Mouse (Mus musculus) retina, postnatal 7 days (tissue): ENCODE data around the gene Methig1.
"Not testable (repeated sequence)": the region's sequence is repeated elsewhere in the genome, so short reads cannot be mapped to it uniquely, and the experiment has no call there.

Experiments
- DNase-seq: peaks from one replicate; pipeline ENCODE4 v3.0.0-alpha.2; 2012; ENCODE audit warnings: low read depth, low spot score

Methig1 gene

DNA sequence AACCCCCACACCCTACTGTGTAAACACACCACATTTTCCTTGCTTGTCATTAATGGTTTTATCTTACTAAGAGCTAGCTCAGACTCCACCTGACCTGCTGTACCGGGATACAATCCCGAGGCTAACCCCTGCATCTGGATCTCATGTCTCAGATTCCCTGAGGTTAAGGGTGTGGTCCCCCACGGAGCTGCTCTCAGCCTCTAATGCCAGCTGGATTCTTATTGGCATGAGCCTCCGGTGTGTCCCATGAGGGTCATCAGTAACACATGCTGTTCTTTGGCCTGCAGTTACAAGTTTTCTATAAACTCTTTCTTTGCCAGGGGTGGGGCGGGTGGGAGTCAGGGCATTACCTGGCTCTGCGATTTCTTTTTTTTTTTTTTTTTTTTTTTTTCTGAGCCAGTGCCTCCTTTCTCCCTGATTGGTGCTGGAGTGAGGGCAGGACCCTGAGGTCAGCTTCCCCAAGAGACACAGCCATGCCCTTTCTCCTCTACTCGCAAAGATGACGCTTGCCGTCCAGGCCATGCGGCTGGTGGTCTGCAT is at the start of gene Methig1, which contains the start of gene Mettl7a2:
Gene Methig1 (plus strand): TSS at position 439 of the 540 bp plus-strand sequence.
Gene Mettl7a2 (plus strand): TSS at position 490 of the 540 bp plus-strand sequence.
- no peak for DNase-seq

DNA sequence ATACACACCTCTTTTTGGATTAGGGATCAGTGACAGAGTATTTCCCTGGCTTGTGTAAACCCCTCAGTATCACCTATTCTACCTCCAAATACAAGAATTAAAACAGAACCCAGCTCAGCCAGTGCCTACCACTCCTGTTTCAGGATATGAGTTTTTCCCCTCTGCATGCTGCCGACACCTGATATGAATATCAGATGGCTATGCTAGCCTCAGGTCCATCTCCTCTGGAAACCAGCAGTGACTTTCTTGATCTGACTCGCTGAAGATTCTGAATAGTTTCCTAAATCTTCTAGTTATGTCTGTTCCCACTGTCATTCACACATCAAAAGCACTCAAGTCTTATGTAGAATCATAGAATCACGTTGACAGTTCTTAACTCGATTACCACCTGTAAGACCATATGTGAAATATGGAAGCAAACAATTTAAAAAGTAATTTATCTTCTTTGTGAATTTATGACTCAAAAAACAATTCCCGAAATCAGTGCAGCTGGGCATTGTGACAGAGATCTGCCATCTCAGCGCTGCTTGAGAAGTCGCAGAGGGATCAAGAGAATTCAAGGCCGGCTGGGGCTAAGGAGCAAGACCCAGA is 49.4 kb upstream of the Methig1 start:
- DNase-seq, result no peak

DNA sequence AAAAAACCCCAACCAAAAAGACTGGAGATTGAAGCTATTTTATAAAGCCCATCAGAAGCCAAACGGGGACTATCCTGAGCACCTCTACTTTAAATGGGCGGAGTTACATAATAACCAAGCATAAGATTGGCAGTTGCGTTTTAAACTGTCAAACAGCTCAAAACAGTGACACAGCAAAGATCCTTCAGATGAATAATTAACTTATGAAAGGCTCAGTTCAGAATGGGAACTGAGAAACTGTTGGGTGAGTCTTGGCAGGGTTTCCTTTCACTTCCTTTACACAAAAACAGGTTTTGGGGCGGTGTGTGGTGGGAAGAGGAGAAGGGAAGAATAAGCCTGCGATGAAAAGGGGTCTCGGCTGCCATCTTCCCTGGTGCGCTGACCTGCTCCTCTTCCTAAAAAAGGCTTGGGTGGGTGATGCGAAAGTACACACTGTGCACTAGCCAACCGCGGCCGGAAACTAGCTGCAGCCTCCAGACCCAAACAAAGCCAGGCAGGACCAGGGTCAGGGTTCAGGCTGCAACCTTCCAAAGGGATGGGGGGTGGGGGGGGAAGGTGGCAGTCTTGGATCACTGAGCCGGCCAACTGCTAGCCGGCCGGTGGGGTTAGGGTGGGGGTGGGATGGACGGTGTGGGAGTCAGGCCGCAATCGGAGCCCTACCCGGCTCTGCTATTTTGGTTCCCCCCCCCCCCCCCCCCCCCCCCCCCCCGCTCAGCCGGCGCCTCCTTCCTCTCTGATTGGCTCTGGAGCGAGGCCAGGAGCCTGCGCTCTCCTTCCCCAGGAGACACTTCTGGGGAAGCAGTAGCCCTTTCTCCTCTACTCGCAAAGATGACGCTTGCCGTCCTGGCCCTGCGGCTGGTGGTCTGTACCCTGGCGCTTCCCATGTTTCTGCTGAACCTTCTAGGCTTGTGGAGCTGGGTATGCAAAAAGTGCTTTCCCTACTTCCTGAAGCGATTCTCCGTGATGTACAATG is 48.6 kb upstream of the Methig1 start, which contains the start of gene Mettl7a1:
Gene Mettl7a1 (plus strand): TSS at position 122 of the 973 bp plus-strand sequence.
- peak; percentile 56 for DNase-seq

DNA sequence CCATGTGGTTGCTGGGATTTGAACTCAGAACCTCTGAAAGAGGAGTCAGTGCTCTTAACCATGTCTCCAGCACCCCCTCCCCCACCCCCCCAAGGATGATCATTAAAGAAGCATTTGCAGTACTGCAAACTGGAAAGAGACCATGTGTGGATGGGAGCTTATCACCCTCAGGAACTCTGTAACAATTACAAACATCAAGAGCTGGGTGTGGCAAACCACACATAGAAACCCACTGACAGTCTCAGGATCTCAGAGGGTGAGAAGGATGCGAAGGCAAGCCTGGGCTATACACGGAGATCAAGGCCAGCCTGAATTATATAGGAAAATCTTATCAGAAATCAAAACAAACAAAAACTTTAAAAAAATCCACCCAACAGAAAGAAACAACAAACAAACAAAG is 46.7 kb upstream of the Methig1 start:
- no peak for DNase-seq

DNA sequence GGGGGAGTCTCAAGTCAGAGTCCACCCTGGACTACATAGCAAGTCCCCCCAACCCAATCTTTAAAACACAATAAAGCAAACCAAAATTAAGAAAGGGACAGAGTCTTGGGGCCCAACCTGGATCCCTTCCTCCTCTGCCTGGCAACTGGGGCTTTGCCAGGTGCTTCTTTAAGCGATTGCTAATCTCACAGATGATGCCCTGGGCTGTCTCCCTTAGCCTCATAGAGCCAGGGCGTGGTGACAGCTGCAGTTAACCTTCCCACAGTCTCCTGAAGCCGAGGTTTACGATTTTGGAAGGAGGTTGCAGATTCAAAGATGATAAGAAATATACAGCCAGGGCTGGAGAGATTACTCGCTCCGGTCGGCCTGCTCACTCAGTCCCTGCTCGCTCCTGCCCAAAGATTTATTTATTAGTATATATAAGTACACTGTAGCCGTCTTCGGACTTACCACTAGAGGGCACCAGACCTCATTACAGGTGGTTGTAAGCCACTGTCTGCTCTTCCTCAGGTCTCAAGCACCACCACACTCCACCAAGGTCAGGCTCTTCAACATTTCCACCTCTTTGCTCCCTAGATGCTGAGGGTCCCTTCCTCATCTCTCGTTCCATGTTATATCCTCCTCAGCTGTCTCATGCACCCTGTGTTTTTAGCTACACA is 45.4 kb upstream of the Methig1 start:
- not testable (repeated sequence) for DNase-seq

DNA sequence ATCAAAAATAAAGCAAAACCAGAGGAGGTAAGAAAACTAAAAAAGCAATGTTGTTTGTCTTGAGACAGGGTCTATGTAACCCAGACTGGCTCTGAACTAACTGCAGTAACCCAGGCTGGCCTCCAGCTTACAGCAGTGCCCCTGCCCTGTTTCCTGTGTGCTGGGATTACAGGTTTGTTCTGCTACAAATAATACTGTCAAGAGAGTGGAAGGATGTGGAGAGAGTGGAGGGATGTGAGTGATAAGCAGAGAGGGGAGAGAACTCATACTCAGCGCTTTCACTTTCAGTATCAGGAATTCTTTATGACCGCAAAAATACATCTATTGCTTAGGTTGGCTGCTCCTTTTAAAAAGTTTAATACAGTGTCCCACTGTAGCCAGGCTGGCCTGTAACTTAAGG is 40.6 kb upstream of the Methig1 start:
- no peak for DNase-seq

DNA sequence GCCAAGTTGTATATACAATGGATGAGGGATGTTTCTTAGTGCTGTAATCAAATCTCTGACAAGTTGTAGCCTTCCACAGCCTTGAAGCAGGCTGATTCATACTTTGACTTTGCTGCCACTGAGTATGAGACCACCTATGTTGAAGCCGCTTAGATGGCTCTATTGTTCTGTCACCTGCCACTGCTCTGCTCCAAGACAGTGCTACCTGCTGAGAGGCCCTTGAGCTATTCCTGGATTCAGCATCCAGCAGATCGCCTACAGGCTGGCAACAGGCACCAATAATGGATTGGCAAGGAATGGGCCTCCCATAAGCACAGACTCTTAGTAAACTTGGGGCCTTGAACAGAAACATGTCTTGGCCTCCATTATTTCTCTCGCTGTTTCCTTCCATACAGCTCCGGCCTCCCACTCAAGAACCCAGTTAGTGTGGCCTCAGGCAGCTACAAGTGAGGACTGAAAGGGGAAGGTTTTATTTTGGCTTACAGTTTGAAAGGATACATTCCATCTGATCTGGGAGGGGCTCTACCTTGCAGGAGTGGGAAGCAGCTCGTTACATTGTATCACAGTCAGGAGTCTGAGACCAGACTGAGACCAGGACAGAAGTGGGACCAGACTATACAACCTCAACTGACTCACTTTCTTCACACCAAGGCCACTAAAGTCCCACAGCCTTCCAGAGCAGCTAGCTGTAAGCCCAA is 38.4 kb upstream of the Methig1 start:
- no peak for DNase-seq

DNA sequence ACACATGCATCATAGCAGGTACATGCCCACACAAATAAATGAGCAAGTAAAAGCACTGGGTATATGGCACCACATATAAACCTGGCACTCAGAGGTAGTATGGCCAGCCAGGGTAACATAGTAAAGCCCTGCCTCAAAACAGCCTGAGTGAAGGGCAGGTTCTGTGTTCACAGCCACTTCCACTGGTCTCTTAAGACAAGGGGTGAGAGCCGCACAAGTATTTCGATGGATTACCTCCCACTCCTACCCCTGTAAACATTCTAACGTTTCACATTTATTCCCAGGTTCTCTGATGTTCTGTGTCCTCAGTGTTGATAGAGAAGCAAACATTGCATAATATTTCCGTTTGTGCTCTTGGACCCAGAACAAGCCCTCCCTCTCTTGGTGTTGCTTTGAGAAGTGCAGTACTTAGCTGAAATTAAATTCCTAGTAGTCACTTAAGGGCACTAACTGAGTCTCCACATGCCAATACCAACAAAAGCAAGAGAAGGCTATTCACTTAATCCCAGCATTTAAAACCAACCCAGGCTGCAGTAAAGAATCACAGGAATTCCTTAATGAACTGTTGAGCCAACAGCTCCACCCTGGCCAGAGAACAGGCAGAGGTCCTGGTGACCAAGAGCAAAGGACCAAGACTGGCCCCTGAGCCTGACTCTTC is 34.8 kb upstream of the Methig1 start:
- DNase-seq, result not testable (repeated sequence)

DNA sequence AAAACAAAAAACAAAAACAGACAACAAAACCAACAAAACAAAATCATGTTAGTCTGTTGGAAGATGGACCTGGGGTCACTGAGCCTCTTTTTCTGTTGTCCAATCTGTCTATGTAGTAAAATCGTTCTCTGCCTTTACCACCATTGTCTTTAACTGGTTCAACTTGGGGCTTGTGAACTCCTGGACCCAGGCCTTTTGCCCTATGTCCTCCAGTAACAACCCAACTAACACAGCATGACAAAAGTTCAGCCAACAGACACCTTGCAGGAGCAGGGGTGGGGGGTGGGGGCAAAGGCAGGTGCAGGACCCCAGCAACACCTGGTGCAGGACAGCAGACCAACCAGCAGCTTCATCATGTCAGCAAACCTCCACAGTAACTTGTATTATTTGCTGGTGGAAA is 33.1 kb upstream of the Methig1 start:
- DNase-seq, result no peak

DNA sequence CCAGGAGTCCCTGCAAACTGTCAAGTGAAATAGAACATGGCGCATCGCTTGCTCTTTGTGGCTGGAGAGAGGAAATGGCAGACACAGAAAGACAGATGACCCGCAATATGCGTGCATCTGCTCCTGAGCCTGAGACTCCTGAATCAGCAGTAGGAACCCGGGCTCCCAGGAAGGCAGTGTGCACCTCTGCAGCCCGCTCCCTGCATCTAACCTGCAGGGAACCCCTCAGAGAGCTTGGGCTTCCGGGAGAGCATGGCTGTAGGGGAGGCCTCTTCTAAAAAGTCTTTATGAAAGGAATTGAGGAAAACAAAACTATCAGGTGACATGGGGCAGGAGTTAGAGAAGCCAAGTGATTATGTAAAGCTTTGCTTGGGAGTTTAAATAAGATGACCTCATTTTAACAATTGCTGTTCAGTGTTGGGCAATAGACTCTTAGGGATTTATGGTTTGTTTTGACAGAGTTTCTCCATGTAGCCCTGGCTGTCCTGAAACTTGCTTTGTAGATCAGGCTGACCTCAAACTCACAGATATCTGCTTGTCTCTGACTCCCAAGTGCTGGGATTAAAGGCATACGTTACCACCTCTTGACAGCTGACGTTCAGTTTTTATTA is 32.5 kb upstream of the Methig1 start:
- DNase-seq, result no peak

DNA sequence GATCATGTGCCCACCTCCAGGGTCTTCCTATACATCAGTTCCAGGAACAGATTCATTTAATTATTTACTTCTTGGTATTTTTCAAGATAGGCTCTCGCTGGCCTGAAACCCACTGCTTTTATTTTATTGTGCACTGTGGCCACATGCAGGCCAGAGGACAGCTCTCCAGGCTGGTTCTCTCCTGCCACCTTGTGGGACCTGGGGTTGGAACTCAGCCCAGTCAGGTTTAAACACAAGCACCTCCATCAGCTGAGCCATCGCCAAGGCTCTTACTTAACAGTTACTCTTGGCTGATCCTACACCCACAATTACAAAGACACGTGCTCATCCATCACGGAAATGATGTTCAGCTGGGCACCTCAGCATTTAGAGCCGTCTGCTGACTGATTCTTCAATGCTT is 31.8 kb upstream of the Methig1 start:
- no peak for DNase-seq

DNA sequence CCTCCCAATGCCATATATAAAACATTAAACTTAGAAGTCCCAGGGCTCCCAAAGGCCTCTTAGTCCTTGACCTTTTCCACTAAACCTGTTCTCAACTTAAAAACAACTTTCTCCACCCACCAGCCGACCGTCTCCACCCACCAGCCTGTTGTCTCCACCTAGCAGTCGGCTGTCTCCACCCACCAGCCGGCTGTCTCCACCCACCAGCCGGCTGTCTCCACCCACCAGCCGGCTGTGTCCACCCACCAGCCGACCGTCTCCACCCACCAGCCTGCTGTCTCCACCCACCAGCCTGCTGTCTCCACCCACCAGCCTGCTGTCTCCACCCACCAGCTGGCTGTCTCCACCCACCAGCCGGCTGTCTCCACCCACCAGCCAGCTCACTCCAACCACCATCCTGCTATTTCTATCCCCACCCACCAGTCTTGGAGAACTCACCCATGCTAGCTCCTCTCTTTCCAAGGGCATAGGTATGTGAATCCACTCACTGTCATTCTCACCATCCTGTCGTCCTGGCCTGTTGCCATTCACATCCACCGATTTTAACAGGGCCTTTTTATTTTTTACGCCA is 28.8 kb upstream of the Methig1 start:
- no peak for DNase-seq

DNA sequence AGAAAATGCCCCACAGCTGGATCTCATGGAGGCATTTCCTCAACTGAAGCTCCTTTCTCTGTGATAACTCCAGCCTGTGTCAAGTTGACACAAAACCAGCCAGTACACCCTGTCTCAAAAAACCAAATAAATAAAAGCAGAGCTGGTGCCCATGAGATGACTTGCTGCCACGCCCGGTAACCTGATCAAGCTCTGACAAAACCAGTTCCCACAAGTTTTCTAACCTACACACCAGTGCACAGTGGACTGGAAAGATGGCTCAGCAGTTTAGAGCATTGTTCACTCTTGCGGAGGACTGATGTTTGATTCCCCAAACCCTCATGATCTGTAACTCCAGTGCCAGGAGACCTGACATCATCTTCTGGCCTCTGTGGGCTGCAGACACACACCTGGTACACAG is 27.7 kb upstream of the Methig1 start:
- no peak for DNase-seq

DNA sequence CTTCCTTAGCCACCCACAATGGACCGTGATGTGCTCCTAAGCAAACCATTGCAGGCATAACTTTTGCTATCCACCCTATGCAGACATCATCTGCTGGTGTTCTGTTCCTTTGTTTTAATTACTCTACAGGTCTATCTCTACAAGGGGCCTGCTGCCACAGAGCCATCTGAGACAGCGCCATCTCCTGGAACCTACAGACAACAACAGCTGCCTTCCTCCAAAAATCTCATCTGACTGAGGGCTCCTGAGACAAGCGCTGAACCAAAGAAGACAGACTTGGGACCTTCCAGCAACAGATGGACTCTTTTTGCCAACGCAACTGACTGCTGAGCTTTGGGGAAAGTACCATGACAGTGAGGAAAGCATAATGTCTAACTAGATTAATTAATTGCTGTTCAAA is 24.9 kb upstream of the Methig1 start:
- not testable (repeated sequence) for DNase-seq

DNA sequence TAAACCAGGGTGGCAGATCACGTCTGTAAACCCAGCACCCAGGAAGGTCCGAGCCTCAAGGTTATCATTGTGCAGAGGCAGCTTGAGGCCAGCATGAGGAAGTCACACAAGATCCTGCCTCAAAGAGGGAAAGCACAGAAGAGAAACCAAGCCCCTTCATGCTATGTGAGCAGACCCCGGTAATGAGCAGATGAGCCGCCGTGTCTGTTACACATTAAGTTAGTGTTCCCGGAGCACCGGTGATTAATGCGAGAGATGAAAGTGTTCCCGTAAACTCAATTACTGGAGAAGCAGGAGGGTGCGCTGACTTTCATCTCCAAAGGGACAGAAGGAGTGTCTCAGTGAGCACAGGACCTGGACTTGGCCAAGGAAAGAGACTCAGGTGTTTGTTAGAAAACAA is 23.6 kb upstream of the Methig1 start:
- DNase-seq, result not testable (repeated sequence)

DNA sequence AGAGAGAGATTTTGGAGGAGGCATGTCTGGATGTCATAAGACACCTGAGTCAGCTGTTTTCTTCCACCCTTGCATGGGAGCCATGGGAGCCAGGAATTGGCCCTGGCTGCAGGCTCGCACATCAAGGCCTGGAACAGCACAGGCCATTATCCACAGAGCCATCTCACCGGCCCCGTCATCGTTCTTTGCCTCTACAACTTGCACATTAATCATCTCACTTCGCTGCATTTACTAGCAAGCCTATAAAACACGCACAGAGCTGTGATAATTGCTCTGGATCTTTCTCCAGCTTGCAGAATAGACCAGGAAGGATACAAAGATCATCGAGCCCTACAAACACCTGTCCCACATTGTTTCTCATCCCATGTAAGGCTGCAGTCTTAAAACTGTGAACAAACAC is 22.2 kb upstream of the Methig1 start:
- no peak for DNase-seq

DNA sequence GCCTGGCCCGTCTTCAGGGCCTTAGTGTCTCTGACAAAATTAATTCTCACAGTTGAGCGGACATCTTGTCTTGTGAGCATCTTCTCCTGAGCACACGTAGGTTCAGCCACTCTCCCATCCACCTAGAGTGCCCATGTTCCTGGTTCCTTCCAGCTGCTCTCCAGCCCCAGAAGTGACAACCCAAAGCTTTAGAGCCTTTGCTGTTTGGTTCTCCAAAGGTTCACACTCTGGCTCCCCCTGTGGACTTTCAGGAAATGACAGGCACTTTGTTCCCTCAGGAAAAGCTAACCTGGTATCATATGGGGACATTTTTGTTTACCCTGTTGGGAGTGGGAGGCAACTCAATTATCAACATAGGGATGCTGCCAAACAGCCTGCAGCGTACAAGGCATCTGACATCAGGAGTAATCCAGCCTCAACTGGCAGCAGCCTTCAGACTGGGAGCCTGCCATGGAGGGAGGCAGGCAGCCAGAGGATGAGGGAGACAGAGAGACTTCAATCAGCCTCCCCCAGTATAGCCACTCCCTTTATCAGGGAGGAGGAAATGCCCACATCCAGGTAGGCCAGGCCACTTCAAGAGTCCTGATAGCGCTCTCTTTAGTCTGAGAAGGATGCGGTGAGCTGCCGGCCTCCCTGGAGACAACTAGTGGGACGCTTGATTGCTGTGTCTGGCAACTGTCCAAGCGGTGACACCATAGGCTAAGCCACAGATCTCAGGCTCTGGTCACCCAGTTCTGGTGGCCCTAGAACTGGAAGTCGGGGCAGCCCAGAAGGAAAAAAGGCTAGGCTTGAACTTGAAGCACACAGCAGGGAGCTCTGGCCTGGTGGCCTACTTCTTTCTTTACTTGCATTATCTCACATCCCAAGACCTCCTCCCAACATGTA is 20.6 kb upstream of the Methig1 start:
- DNase-seq, result not testable (repeated sequence)

DNA sequence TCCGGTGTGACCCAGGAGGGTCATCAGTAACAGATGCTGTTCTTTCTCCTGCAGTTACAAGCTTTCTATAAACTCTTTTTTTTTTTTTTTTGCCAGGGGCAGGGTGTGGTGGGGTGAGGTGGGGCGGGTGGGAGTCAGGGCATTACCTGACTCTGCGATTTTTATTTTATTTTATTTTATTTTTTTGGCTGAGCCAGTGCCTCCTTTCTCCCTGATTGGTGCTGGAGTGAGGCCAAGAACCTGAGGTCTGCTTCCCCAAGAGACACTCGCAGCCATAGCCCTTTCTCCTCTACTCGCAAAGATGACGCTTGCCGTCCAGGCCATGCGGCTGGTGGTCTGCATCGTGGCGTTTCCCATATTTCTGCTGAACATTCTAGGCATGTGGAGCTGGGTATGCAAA is 18.3 kb upstream of the Methig1 start, which contains the start of gene Mettl7a3:
Gene Mettl7a3 (plus strand): TSS at position 301 of the 400 bp plus-strand sequence.
- DNase-seq, result no peak

DNA sequence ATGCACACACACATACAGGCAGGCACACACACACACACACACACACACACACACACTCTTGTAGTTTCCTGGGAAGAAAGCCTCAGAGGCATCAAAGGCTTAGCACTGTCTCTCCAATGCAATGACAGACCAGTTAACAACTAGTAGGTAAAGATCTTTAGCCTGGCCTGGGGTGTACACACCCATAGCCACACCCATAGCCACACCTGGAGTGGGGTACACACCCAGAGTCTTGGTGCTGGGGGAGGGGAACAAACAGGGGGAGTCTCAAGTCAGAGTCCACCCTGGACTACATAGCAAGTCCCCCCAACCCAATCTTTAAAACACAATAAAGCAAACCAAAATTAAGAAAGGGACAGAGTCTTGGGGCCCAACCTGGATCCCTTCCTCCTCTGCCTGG is 15.6 kb upstream of the Methig1 start:
- DNase-seq, result not testable (repeated sequence)
